Mouse (Mus musculus) ES-E14 (cell line): ENCODE results near the gene Olfr1406. TPM values are rescaled to one million over a fixed set of nuclear protein-coding genes. Genes with fewer than 3 reads are reported as not detected.

Experiments used
- total RNA-seq: library from RNA; depleted of rRNA; stranded (reverse); fragments of 300-350 nt; gene quantifications from 2 replicates; pipeline ENCODE4 v1.2.3, GENCODE M21; 2012; rRNA removed

Gene Olfr1406
- total RNA-seq, 1 experiment: not detected

Other genes with a start within 250 kb of the Olfr1406 start
- gene Olfr16, start 240.2 kb downstream of the Olfr1406 start, total RNA-seq: not detected in 2 replicates
- gene Olfr1408, start 53.3 kb downstream of the Olfr1406 start, total RNA-seq: not detected in 2 replicates
- not detected in 2 replicates for gene Olfr218, start 7.2 kb upstream of the Olfr1406 start, total RNA-seq
- not detected in 2 replicates for gene Olfr1404, start 21.8 kb upstream of the Olfr1406 start, total RNA-seq
- gene Fcer1a, start 36.6 kb upstream of the Olfr1406 start, total RNA-seq: not detected in 2 replicates
- not detected in 2 replicates for gene Olfr418, start 75.4 kb upstream of the Olfr1406 start, total RNA-seq
- gene Mptx2, start 87.1 kb upstream of the Olfr1406 start, total RNA-seq: not detected in 2 replicates
- gene Ackr1, start 143.1 kb upstream of the Olfr1406 start, total RNA-seq: not detected in 2 replicates
- gene Aim2, start 160.2 kb upstream of the Olfr1406 start, total RNA-seq: 17.0 and 26.0 TPM in 2 replicates
- 0.85 and 1.0 TPM in 2 replicates for gene Cadm3, start 177.1 kb upstream of the Olfr1406 start, total RNA-seq